Mouse (Mus musculus) forelimb bud, embryonic 11.5 days (tissue): ENCODE results near the gene Psmb8.

ENCODE experiments used
- DNase-seq: peaks from one replicate; pipeline ENCODE4 v3.0.0-alpha.2; 2012; ENCODE audit warnings: low read depth, low spot score

The Psmb8 gene

GRCm38 (mm10) chr17:34196941-34197894, at the start of gene Psmb8:
Psmb8 (plus strand) TSS chr17:34197721.
- peak; percentile 73 for DNase-seq

- DNase-seq = peak; percentile 51
These were observed 44.6 kb upstream of the Psmb8 start, which contains the start of gene H2-DMb1 for GRCm38 (mm10) chr17:34152923-34153322. H2-DMb1 (plus strand) TSS chr17:34153072.

- DNase-seq = no peak
These were observed 42.0 kb upstream of the Psmb8 start for GRCm38 (mm10) chr17:34155534-34155933.

GRCm38 (mm10) chr17:34164202-34164895, 33.2 kb upstream of the Psmb8 start:
- no peak for DNase-seq

- no peak for DNase-seq
These were observed 32.3 kb upstream of the Psmb8 start for GRCm38 (mm10) chr17:34165033-34165730.

GRCm38 (mm10) chr17:34169279-34169678, 28.2 kb upstream of the Psmb8 start:
- DNase-seq = peak; percentile 54

- DNase-seq = no peak
These were observed 27.0 kb upstream of the Psmb8 start for GRCm38 (mm10) chr17:34170487-34170876.

- peak; percentile 70 for DNase-seq
These were observed 26.5 kb upstream of the Psmb8 start for GRCm38 (mm10) chr17:34170877-34171498.

- no peak for DNase-seq
These were observed 25.0 kb upstream of the Psmb8 start for GRCm38 (mm10) chr17:34172528-34172927.

- no peak for DNase-seq
These were observed 23.4 kb upstream of the Psmb8 start for GRCm38 (mm10) chr17:34174075-34174474.

- no peak for DNase-seq
These were observed 20.3 kb upstream of the Psmb8 start for GRCm38 (mm10) chr17:34177179-34177578.

- DNase-seq = no peak
These were observed 18.5 kb upstream of the Psmb8 start for GRCm38 (mm10) chr17:34179019-34179418.

GRCm38 (mm10) chr17:34179913-34180859, 17.3 kb upstream of the Psmb8 start:
- DNase-seq = no peak

GRCm38 (mm10) chr17:34183564-34184219, 13.8 kb upstream of the Psmb8 start:
- no peak for DNase-seq

- no peak for DNase-seq
These were observed 12.0 kb upstream of the Psmb8 start for GRCm38 (mm10) chr17:34185526-34185925.

- DNase-seq = no peak
These were observed 10.6 kb upstream of the Psmb8 start for GRCm38 (mm10) chr17:34186885-34187260.

GRCm38 (mm10) chr17:34187261-34187916, 10.1 kb upstream of the Psmb8 start, which contains the start of the genes Tap1 and Psmb9:
Tap1 (plus strand) TSS chr17:34187553.
Psmb9 (minus strand) TSS chr17:34187764.
- DNase-seq = peak; percentile 98

GRCm38 (mm10) chr17:34188010-34188409, 9.5 kb upstream of the Psmb8 start:
- no peak for DNase-seq

- no peak for DNase-seq
These were observed 8.5 kb upstream of the Psmb8 start for GRCm38 (mm10) chr17:34188986-34189385.
